Mouse (Mus musculus): Measurements from ENCODE around the gene Ubtd1.
"Not testable (repeated sequence)": the region's sequence is repeated elsewhere in the genome, so short reads cannot be mapped to it uniquely, and the experiment has no call there.

Ubtd1 gene

DNA sequence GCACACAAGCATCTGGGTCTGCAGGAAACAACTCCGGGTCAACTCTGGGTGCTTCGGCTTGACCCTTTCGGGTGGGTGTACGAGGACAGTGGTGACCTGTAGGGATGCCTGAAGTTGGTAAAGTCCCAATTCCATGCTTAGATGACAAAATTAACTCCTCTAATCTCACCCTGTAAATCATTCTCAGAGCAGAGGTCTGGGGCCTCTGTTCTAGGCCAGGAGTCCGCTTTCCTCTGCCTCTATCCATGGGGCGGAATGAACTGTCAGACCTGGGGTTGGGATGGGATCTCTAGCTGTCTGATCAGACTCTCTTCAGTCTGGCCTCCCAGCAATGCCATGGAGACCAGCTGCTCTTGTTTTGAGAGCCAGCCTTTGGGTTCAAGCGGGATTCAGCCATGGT lies 79.9 kb downstream of the Ubtd1 start:
- no peak for DNase-seq (ENCODE audit: inconsistent ontology term)

DNA sequence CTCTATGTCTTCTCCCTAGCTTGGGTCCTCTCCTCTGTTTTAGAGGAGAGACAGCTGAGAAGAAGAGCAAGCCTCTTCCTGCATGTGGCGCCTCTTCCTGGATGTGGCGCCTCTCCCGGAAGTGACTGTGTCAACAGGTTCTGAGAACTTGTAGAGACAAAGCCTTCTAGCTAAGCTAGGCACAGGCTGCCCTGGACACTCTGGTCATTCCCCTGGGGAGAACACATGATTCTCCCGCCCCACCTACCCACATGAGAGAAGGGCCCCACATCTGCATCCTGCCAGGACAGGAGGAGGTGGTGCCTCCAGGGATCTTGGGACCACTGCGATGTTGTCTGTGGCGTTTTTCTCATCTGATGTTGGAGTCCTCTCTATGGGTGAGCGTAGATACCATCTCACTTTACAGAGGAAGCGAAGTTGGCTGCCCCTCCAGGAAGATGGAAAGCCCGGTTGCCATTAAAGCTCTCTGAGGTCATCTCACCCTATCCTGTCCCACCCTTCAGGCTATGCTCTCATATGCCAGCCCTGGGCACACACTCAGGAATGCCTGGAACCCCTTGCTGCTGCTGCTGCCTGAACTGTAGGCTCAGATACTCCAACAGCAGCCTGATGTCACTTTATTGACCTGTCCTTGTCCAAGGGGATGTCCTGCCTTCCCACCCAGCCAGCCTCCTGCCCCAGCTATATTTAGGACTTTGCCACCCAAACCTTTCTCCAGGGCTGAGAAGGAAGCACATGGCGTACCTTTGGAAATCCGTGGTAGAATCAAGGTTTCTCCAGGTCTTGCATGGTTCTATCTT lies 87.1 kb downstream of the Ubtd1 start:
- DNase-seq (ENCODE audit: inconsistent ontology term): no peak

DNA sequence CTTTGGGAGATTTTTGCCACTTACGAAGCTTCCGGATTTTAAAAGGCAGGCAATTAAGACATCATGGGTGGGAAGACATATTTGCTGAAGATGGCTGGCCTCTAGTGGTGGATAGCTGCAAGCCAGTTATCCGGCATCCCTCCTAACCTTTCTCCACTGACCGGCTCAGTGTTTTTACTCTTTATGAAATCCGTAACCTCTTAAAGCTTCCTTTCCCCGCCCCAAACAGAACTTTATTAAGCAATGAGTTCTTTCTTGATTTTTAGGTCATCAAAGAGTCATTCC lies 87.6 kb downstream of the Ubtd1 start:
- no peak for DNase-seq (ENCODE audit: inconsistent ontology term)

DNA sequence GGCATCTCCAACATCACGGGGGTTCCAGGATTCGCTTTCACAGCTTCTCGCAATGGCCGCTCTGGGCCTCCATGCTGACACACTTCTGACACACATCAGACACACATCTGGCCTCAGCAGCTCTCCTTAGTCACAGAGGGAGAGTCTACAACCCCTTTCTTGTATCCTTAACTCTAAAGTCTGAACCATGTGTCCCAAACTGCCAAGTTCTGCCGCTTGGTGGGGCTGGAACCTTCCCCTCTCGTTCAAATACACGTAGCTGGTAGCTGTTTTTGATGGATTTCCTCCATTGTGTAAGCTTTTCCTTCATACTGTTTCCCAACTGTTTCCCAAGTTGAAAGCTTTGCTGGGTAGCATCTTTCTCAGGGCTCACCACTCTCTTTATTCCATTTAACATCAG lies 89.7 kb downstream of the Ubtd1 start:
- no peak for DNase-seq (ENCODE audit: inconsistent ontology term)

DNA sequence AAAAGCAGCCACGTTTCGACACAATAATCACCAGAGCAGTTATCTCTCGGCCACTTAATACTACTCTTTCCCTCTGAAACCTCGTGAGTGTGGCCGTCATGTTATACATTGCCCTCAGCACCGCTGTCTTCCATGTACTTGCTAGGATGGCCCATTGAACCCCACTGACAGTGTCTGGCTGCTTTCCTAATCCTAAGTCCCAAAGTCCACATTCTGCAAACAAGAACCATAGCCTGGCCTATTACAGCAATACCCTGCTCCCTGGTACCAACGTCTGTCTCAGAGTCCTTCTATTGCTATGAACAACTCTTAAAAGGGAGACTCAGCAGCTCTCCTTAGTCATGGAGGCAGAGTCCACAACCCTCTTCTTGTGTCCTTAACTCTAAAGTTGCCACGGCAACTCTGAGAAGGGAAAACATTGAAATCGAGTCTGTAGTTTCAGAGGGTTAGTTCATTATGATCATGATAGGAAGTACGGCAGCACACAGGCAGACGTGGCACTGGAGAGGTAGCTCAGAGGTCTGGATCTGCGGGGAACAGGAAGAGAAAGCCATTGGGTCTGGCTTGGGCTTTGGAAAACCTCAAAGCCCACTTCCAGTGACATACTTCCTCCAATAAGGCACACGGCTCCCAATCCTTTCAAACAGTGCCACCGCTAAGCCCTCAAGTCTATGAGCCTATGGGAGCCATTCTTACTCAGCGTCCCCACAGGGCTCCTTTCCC lies 90.5 kb downstream of the Ubtd1 start:
- DNase-seq (ENCODE audit: inconsistent ontology term): no peak

DNA sequence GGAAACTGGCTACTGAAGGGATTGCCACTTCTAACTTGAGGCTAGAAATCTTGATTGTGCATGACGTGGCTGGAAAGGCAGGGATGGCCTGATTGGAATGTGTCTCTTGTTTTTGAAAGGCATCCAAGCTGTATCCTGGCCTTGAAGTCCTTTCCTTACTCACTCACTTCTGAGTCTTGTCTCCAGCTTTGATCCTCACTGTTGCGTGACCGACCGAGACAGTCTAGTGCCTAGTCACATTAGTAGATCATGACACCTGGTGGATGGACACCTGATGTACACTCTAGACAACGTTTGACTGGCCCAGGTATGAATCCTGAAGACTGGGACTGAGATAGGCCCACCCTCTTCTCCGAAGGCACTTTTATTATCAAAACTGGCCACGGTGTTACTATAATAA lies 91.2 kb downstream of the Ubtd1 start:
- peak; percentile 26 for DNase-seq (ENCODE audit: inconsistent ontology term)

DNA sequence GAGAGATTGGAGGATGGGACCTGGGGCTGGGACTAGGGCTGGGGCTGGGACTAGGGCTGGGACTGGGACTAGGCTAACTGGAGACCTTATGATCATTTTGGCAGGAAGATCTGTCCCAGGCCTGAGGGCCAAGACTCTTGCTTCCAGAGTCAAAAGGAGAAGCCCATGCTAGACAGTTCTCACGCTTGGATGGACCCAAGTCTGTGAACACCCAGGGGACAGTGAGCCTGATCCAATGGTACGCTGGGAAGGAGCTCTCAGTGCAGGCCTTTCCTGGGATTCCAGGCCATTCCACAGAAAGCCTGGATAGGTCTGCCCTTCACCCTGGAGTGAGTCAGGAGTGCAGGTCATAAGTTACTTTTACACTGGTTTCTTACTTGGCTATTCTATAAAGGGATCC lies 93.5 kb downstream of the Ubtd1 start:
- DNase-seq (ENCODE audit: inconsistent ontology term): no peak

DNA sequence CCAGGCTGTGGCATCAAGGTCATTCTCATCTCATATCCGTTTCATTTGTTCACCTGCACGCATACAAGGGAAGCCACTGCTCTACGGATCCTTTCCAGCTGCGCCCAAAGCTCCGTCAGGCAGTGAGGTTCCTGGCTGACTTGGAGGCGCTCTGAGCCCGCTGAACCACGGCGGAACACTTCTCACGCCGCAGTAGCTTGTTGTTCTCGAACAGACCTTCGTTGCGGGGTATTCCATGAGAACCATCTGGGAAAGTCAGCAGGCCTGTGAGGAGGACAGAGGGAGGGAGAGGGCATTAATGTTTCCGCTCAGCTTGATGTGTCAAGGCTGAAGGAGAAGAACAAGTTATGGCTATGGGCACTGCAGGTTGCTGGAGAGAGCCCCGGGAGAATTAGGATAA lies 94.4 kb downstream of the Ubtd1 start:
- DNase-seq (ENCODE audit: inconsistent ontology term): no peak

DNA sequence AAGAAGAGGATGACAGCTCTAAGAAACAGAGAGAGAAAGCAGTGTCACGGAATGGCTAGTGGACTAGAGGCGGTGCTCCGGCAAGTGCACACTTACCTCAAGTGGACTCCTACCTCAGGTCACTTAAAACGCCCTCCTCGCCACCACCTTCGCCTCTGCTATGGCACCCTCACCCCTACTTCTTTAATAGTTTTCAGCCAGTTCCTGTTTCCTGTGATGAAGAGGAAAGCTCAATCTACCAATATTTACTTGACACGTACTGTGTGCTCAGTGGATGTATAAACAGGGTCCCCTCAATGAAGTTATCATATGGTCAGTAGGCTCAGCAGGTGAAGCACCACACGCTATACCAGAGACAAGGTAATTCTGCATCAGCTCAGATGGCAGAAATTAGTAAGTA lies 97.0 kb downstream of the Ubtd1 start:
- DNase-seq (ENCODE audit: inconsistent ontology term): no peak

DNA sequence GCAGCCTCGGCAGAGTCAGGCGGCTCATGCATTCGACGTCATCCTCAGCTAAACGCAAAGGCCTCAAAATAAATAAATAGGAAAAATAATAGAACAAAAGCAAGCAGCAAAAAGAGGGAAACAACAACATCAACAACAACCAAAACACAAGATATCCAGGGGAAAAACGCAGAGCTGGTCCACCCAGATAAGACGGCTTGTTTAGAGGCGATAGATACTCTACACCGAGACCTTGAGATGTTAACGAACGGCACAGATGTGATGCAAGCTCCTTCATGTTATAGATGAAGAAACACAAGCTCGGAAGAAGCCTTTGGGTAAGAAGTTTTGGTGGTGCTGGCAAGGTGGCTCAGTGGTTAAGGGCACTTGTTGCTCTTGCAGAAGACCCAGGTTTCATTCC lies 97.4 kb downstream of the Ubtd1 start:
- no peak for DNase-seq (ENCODE audit: inconsistent ontology term)

DNA sequence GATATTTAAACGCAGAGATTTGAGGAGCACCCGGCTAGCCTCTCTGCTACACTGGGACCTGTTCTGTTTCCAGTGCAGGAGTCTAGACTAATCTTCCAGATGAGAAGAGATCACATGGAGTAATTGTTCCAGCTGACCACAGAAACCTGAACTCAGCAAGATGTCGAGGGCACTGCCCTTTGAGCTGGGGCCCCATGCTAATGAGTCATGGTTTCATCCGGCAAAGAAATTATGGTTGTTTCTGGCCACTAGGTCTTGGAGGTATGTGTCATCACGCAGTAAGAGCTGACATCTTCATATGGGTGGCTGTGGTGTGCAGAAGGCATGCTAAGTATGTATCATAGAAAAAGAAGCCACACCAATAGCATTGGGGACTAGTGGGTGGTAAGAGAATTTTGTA lies 98.4 kb downstream of the Ubtd1 start:
- peak; percentile 95 for DNase-seq (ENCODE audit: inconsistent ontology term)

DNA sequence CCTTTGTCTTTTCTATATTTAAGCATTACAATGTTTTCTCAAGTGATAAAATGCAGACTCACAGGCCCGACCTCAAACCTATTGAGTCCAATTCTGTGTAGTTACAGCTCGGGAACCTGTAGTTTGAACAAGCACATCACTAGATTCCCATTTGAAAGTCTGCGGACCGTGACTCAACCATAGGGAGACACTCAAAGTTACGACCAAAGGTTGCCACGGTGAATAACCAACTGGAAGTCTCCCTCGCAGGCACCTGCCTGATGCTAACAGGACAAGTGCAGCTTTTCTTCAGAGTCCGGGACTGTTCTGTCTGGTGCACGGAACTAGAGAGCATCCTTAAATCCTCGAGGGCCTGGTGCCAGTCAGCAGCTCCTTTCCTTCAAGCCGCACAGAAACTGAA lies 98.9 kb downstream of the Ubtd1 start:
- no peak for DNase-seq (ENCODE audit: inconsistent ontology term)

DNA sequence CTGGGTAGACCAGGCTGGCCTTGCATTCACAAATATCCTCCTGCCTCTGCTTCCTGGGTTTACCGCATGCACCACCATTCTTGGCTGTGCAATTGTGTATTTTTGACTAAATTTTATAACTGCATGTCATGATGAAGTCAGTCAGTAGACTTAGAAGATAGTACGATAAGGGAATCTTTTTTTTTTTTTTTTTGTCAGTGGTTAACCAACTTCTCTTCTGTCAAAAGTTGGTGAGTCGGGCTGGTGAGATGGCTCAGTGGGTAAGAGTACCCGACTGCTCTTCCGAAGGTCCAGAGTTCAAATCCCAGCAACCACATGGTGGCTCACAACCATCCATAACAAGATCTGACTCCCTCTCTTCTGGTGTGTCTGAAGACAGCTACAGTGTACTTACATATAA lies 100.0 kb downstream of the Ubtd1 start:
- not testable (repeated sequence) for DNase-seq (ENCODE audit: inconsistent ontology term)

Measured in Muller cell, postnatal 12 days (primary cell).